Mouse (Mus musculus): ENCODE measurements around the gene Fbp2. TPM values are rescaled to one million over a fixed set of nuclear protein-coding genes. Genes with fewer than 3 reads are reported as not detected.

The Fbp2 gene
- polyA plus RNA-seq, 1 experiment from 2014 or later: not detected

DNA sequence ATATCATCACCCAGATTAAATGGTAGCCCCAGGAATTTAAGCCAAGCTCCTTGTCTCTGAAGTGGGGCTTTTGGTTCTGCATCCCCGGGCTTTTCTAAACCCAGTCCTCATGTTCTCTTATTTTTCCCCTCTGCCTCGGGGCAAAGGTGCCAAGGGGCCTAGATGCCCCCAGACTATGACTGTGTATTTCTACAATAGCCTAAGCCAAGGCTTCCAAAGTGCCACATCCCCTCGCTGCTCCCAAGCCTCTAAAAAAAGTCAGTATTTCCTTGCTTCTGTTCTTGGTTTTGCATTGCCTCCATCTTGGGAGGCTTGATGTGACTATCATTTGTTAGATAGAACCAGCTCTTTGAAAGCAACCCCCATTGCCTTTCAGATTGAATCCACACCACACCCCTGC lies 26.3 kb upstream of the Fbp2 start:
- H3K4me2 ChIP-seq (replicated peaks; ENCODE audit: low read depth, low read length): no peak overlapping the region
- ATAC-seq (ENCODE audit: low FRiP score) (no peak), DNase-seq (ENCODE audit: low spot score) (no peak)
- no peak overlapping the region for H3K4me3 ChIP-seq (ENCODE audit: low read depth, low read length)
- WGBS: 88% methylated on average over 3 of the region's 3 CpGs
- peaks cover 12% of the 10 kb centered on the region for H3K27me3 ChIP-seq (ENCODE audit: control insufficient read depth, insufficient read depth, low read length)
- H3K9me3 ChIP-seq (ENCODE audit: control insufficient read depth, low read length): no peaks in the 10 kb centered on the region
- H3K4me1 ChIP-seq (replicated peaks; ENCODE audit: control insufficient read depth, insufficient read depth, low read length): 0 out of 2 replicates have a peak, but pooled peaks cover 2% of the 10 kb centered on the region
- H3K27ac ChIP-seq (ENCODE audit: low read depth, low read length): no peak overlapping the region
- no peak overlapping the region for H3K9ac ChIP-seq (ENCODE audit: low read depth, low read length)
- H3K36me3 ChIP-seq (ENCODE audit: control insufficient read depth, insufficient read depth, low read length): no peaks in the 10 kb centered on the region

DNA sequence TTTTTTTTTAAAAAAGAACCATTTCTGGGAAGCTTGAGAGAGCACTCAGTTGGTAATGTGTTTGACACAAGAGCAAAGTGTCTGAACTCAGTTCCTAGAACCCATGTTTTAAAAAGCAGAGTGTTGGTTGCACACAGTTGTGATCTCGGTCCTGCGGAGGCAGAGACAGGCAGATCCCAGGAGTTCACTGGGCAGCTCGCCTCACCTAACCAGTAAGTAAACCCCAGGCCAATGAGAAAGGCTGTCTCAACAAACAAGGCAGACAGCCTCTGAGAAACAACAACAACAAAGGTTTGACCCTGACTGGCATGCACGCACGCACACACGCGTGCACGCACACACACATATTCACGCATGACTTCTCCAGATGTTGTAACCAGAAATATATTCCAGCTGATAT lies 25.7 kb upstream of the Fbp2 start:
- WGBS: 93% methylated on average over 9 of the region's 9 CpGs

DNA sequence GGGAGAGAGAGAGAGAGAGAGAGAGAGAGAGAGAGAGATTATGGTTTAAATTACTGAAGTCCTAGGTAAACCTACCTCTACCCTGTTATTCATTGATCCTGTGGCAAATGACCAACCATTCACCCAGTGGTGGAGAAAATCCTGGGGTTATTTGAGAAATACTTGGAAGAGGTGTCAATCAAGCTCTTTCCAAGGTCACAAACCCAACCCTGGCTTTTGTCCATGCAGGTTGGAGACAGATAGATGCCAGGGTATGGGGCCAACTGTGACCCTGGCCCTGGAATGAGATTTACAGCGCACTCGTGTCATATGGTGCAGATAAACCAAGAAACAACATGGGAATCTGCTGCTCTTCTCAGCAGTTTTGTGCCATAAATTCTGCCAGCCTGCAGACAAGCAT lies 25.2 kb upstream of the Fbp2 start:
- 90% methylated on average over 2 of the region's 2 CpGs for WGBS
- H3K4me3 ChIP-seq (ENCODE audit: low read depth, low read length): no peak overlapping the region
- ATAC-seq (ENCODE audit: low FRiP score) (no peak), DNase-seq (ENCODE audit: low spot score) (no peak)
- H3K9ac ChIP-seq (ENCODE audit: low read depth, low read length): no peak overlapping the region
- H3K27me3 ChIP-seq (ENCODE audit: control insufficient read depth, insufficient read depth, low read length): peaks cover 12% of the 10 kb centered on the region
- H3K4me2 ChIP-seq (replicated peaks; ENCODE audit: low read depth, low read length): no peak overlapping the region
- no peaks in the 10 kb centered on the region for H3K36me3 ChIP-seq (ENCODE audit: control insufficient read depth, insufficient read depth, low read length)
- no peak overlapping the region for H3K27ac ChIP-seq (ENCODE audit: low read depth, low read length)
- no peaks in the 10 kb centered on the region for H3K9me3 ChIP-seq (ENCODE audit: control insufficient read depth, low read length)
- H3K4me1 ChIP-seq (replicated peaks; ENCODE audit: control insufficient read depth, insufficient read depth, low read length): 0 out of 2 replicates have a peak, but pooled peaks cover 2% of the 10 kb centered on the region

More for the DNA sequence above, 25.7 kb upstream of the Fbp2 start:
- H3K27me3 ChIP-seq (ENCODE audit: control insufficient read depth, insufficient read depth, low read length): peaks cover 12% of the 10 kb centered on the region
- no peak overlapping the region for H3K4me3 ChIP-seq (ENCODE audit: low read depth, low read length)
- no peak for DNase-seq (ENCODE audit: low spot score)
- H3K27ac ChIP-seq (ENCODE audit: low read depth, low read length): no peak overlapping the region
- no peaks in the 10 kb centered on the region for H3K9me3 ChIP-seq (ENCODE audit: control insufficient read depth, low read length)
- H3K4me1 ChIP-seq (replicated peaks; ENCODE audit: control insufficient read depth, insufficient read depth, low read length): 0 out of 2 replicates have a peak, but pooled peaks cover 2% of the 10 kb centered on the region
- no peaks in the 10 kb centered on the region for H3K36me3 ChIP-seq (ENCODE audit: control insufficient read depth, insufficient read depth, low read length)
- no peak overlapping the region for H3K4me2 ChIP-seq (replicated peaks; ENCODE audit: low read depth, low read length)
- no peak for ATAC-seq (ENCODE audit: low FRiP score)
- H3K9ac ChIP-seq (ENCODE audit: low read depth, low read length): no peak overlapping the region

DNA sequence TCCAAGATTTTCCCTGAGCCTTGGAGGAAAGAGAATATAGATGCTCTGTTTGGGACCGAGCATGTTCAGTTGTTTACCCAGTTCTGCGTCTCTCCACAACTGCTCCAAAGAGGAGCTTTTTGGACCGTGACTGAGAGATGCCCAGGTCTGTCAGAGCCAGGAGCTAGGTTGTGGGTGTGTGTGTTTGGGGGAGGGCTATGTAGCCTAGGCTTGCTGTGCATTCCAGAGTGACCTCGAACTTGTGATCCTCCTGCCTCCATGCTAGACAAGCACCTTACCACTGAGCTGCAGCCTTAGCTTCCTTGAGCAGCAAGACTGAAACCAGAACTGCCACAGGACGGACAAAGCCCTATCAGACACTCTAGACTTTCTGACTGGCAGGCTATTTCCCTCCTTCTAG lies 24.6 kb upstream of the Fbp2 start:
- no peaks in the 10 kb centered on the region for H3K36me3 ChIP-seq (ENCODE audit: control insufficient read depth, insufficient read depth, low read length)
- no peak for ATAC-seq (ENCODE audit: low FRiP score)
- H3K4me1 ChIP-seq (replicated peaks; ENCODE audit: control insufficient read depth, insufficient read depth, low read length): 0 out of 2 replicates have a peak, but pooled peaks cover 2% of the 10 kb centered on the region
- no peak overlapping the region for H3K27ac ChIP-seq (ENCODE audit: low read depth, low read length)
- peaks cover 9% of the 10 kb centered on the region for H3K27me3 ChIP-seq (ENCODE audit: control insufficient read depth, insufficient read depth, low read length)
- H3K4me2 ChIP-seq (replicated peaks; ENCODE audit: low read depth, low read length): no peak overlapping the region
- no peak overlapping the region for H3K9ac ChIP-seq (ENCODE audit: low read depth, low read length)
- no peak overlapping the region for H3K4me3 ChIP-seq (ENCODE audit: low read depth, low read length)
- H3K9me3 ChIP-seq (ENCODE audit: control insufficient read depth, low read length): no peaks in the 10 kb centered on the region
- no peak for DNase-seq (ENCODE audit: low spot score)
- 83% methylated on average over 5 of the region's 5 CpGs for WGBS

DNA sequence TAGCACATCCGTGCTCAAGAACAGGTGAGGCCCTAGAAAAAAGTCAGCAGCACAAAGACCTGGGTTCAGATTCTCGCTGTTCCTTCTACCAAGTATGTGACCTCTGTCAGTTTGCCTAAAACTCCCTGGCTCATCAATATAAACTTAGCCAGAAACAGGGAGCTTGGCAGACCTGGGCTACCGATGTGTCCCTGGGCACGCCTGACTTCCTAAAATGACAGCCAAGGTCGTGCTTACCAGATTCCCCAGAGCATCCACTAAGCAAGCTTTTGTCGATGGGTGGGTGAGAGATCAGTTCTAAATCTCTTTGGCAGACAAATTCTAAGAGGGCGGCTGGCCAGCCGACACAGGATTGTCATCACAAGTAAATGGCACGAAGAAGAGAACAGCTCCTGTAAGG lies 23.1 kb upstream of the Fbp2 start:
- no peaks in the 10 kb centered on the region for H3K27me3 ChIP-seq (ENCODE audit: control insufficient read depth, insufficient read depth, low read length)
- H3K36me3 ChIP-seq (ENCODE audit: control insufficient read depth, insufficient read depth, low read length): no peaks in the 10 kb centered on the region
- WGBS: 84% methylated on average over 9 of the region's 9 CpGs
- H3K9ac ChIP-seq (ENCODE audit: low read depth, low read length): no peak overlapping the region
- ATAC-seq (ENCODE audit: low FRiP score) (no peak), DNase-seq (ENCODE audit: low spot score) (no peak)
- no peak overlapping the region for H3K27ac ChIP-seq (ENCODE audit: low read depth, low read length)
- no peak overlapping the region for H3K4me3 ChIP-seq (ENCODE audit: low read depth, low read length)
- no peaks in the 10 kb centered on the region for H3K9me3 ChIP-seq (ENCODE audit: control insufficient read depth, low read length)
- H3K4me2 ChIP-seq (replicated peaks; ENCODE audit: low read depth, low read length): no peak overlapping the region
- 0 out of 2 replicates have a peak, but pooled peaks cover 2% of the 10 kb centered on the region for H3K4me1 ChIP-seq (replicated peaks; ENCODE audit: control insufficient read depth, insufficient read depth, low read length)

DNA sequence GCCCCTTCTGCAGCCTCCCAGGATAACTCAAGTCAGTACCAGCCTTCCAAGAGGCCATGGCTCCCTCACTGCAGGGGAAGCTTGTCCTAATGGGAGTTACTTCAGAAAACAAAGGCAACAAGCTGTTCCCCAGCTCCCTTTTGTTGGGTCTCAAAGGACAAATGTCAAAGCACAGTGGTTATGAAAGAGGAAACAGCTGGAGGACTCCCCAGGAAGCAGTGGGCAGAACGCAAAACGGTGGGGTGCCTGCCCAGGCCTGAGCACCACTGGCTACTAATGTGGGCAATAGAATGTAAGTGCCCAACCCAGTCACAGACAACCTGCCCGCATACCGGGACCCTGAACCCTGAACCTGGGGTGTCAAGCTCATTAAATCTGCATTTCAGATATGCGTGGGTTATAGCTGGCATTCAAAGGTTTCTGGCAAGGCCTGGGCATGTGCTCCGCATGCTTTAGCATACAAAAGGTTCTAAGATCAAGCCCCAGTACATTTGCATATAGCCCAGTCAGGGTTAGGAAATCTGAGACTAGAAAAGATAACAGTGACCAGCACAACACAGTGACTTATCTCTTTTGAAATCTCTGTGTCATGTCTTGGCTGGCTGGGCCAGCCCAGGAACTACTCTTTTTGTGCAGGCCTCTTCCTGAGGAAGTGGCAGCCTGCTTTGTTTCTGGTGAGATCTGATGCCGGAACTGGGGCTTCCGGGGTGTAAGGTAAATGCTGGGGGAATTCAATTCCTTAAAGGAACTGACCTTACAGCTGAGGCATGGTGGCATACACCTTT lies 21.8 kb upstream of the Fbp2 start:
- Histone ChIP-seq H3K9ac (ENCODE audit: low read depth, low read length) (no peak overlapping the region), H3K27me3 (ENCODE audit: control insufficient read depth, insufficient read depth, low read length) (no peaks in the 10 kb centered on the region), H3K4me2 (replicated peaks; ENCODE audit: low read depth, low read length) (no peak overlapping the region), H3K9me3 (ENCODE audit: control insufficient read depth, low read length) (no peaks in the 10 kb centered on the region), H3K4me3 (ENCODE audit: low read depth, low read length) (no peak overlapping the region), H3K36me3 (ENCODE audit: control insufficient read depth, insufficient read depth, low read length) (no peaks in the 10 kb centered on the region), H3K27ac (ENCODE audit: low read depth, low read length) (no peak overlapping the region), H3K4me1 (replicated peaks; ENCODE audit: control insufficient read depth, insufficient read depth, low read length) (0 out of 2 replicates have a peak, but pooled peaks cover 2% of the 10 kb centered on the region)
- no peak for DNase-seq (ENCODE audit: low spot score)
- 22% methylated on average over 8 of the region's 8 CpGs for WGBS
- ATAC-seq (ENCODE audit: low FRiP score): 0 out of 2 replicates have a peak, but pooled peaks have one; percentile 19

DNA sequence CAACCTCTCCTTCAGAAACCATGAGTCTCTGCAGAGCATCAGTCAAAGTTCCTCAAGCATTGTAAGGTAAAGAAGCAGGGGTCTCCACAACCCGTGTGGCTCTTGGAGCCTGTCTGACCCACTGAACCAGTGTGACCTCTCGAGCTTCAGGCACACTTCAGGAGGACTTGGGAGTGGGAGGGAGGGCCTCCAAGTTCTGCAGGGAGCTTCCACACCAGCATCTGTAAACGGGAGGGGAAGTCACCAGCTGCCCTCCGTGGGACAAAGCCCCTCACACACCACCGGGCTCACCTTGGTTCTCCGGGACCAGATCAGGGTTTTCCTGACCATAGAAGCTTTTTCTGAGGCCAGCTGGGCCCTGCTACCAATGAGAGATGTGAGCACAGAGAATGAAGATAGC lies 21.2 kb upstream of the Fbp2 start:
- H3K9me3 ChIP-seq (ENCODE audit: control insufficient read depth, low read length): no peaks in the 10 kb centered on the region
- H3K4me1 ChIP-seq (replicated peaks; ENCODE audit: control insufficient read depth, insufficient read depth, low read length): 0 out of 2 replicates have a peak, but pooled peaks cover 2% of the 10 kb centered on the region
- no peaks in the 10 kb centered on the region for H3K27me3 ChIP-seq (ENCODE audit: control insufficient read depth, insufficient read depth, low read length)
- DNase-seq (ENCODE audit: low spot score) (no peak), ATAC-seq (ENCODE audit: low FRiP score) (no peak)
- no peak overlapping the region for H3K27ac ChIP-seq (ENCODE audit: low read depth, low read length)
- no peak overlapping the region for H3K9ac ChIP-seq (ENCODE audit: low read depth, low read length)
- 21% methylated on average over 6 of the region's 6 CpGs for WGBS
- H3K4me3 ChIP-seq (ENCODE audit: low read depth, low read length): no peak overlapping the region
- no peak overlapping the region for H3K4me2 ChIP-seq (replicated peaks; ENCODE audit: low read depth, low read length)
- H3K36me3 ChIP-seq (ENCODE audit: control insufficient read depth, insufficient read depth, low read length): no peaks in the 10 kb centered on the region

DNA sequence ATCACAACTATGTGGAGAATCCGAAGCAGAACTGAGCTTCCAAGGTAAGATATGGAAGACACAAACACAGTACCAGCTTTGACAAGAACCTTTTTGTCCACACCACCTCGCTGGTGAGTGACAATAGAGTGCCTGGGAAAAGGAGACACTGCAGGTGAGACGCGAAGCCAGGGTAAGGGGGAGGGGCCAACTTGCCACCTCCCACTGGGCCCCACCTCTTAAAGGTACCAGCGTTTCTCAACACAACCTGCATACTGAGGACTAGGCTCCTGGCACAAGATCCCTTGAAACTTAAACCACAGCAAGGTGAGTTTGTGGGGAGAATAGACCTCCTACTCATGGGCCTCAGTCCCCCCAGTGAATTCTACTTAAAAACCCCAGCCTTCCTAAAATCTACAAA lies 19.0 kb upstream of the Fbp2 start:
- H3K9me3 ChIP-seq (ENCODE audit: control insufficient read depth, low read length): no peaks in the 10 kb centered on the region
- H3K9ac ChIP-seq (ENCODE audit: low read depth, low read length): no peak overlapping the region
- H3K4me2 ChIP-seq (replicated peaks; ENCODE audit: low read depth, low read length): no peak overlapping the region
- no peaks in the 10 kb centered on the region for H3K36me3 ChIP-seq (ENCODE audit: control insufficient read depth, insufficient read depth, low read length)
- DNase-seq (ENCODE audit: low spot score): no peak
- 0 out of 2 replicates have a peak, but pooled peaks cover 2% of the 10 kb centered on the region for H3K4me1 ChIP-seq (replicated peaks; ENCODE audit: control insufficient read depth, insufficient read depth, low read length)
- 9% methylated on average over 5 of the region's 5 CpGs for whole genome bisulfite sequencing
- ATAC-seq (ENCODE audit: low FRiP score): no peak
- H3K27me3 ChIP-seq (ENCODE audit: control insufficient read depth, insufficient read depth, low read length): no peaks in the 10 kb centered on the region
- H3K4me3 ChIP-seq (ENCODE audit: low read depth, low read length): no peak overlapping the region
- no peak overlapping the region for H3K27ac ChIP-seq (ENCODE audit: low read depth, low read length)

DNA sequence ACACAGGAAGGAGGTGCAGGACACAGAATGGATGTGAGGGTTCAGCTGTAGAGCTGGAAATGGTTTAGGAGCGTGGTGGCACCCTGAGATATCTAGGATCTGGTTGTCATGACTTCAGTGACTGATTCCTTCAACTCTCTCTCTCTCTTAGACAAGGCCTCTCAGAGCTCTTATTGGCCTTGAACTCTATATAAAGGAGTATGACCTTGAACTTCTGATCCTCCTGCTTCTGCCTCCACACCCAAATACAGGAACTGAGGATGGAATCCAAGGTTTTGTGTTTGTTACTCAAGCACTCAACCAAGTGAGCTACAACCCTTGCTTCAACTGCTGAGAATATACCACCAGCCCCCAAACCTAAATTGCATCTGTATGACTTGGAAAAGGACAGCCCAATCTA lies 17.9 kb upstream of the Fbp2 start:
- Histone ChIP-seq H3K36me3 (ENCODE audit: control insufficient read depth, insufficient read depth, low read length) (no peaks in the 10 kb centered on the region), H3K4me1 (replicated peaks; ENCODE audit: control insufficient read depth, insufficient read depth, low read length) (0 out of 2 replicates have a peak, but pooled peaks cover 2% of the 10 kb centered on the region), H3K9ac (ENCODE audit: low read depth, low read length) (no peak overlapping the region), H3K4me2 (replicated peaks; ENCODE audit: low read depth, low read length) (no peak overlapping the region), H3K4me3 (ENCODE audit: low read depth, low read length) (no peak overlapping the region), H3K27me3 (ENCODE audit: control insufficient read depth, insufficient read depth, low read length) (no peaks in the 10 kb centered on the region), H3K27ac (ENCODE audit: low read depth, low read length) (no peak overlapping the region), H3K9me3 (ENCODE audit: control insufficient read depth, low read length) (no peaks in the 10 kb centered on the region)
- ATAC-seq (ENCODE audit: low FRiP score) (no peak), DNase-seq (ENCODE audit: low spot score) (no peak)
- 69% methylated on average over 1 of the region's 1 CpGs for WGBS

Data from hindbrain, embryonic 11.5 days (tissue).